Mouse (Mus musculus): ENCODE data around the gene Cct4. TPM values are rescaled to one million over a fixed set of nuclear protein-coding genes. Genes with fewer than 3 reads are reported as not detected.

Cct4 gene
- polyA plus RNA-seq, 1 experiment from 2014 or later, result 271 TPM

DNA sequence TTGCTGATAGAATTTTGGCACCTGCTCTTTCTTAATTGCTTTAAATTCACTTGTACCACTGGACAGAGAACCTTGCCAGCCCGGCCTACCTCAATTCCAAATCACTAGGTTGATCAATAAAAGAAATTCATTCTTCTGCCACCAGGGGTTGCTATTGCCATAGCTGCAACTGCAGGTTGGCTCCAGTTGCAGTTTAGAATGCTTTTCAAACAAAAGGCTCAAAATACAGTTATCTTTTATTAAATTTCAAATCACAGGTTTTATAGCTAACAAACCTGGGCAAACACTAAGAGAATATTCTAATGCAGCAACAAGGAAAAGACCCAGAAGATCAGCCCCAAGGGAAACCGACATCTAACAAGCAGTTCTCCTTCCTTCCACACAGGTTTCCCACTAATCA, 3.0 kb upstream of the Cct4 start:
- H3K27ac ChIP-seq, result no peak overlapping the region
- no peaks in the 10 kb centered on the region for H3K36me3 ChIP-seq
- no peak overlapping the region for H3K4me3 ChIP-seq
- H3K4me1 ChIP-seq, result peaks cover 17% of the 10 kb centered on the region
- no peak overlapping the region for H3K9ac ChIP-seq
- WGBS, result 31% methylated on average over 2 of the region's 2 CpGs
- H3K27me3 ChIP-seq, result no peaks in the 10 kb centered on the region
- H3K4me2 ChIP-seq, result no peak overlapping the region
- no peak for ATAC-seq (ENCODE audit: borderline replicate concordance, extremely low read depth, low FRiP score, low TSS enrichment)
- H3K9me3 ChIP-seq, result no peaks in the 10 kb centered on the region

DNA sequence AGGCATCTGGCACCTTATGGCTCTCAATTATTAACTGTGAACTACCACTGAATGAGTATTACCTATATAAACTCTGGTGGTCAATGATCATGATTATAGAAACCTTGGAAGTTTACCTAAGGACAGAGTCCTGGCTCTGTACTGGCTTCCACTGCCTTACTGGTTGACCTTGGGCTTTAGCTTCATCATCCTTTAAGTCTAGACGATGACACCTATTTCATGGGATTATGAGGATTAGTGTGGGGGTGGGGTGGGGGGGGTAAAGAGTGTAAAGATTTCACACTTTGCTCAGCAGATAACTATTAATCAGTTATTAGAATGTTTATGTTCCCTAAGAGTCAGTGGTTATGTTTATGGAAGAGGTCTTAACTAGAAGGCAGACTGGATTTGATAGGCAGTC, 533 bp upstream of the Cct4 start:
- H3K4me1 ChIP-seq, result peaks cover 15% of the 10 kb centered on the region
- peaks cover 15% of the 10 kb centered on the region for H3K36me3 ChIP-seq
- 28% methylated on average over 1 of the region's 1 CpGs for WGBS
- H3K27me3 ChIP-seq, result no peaks in the 10 kb centered on the region
- peak overlapping the region; percentile 71; the same call in 1 of the 2 replicates for H3K9ac ChIP-seq
- no peaks in the 10 kb centered on the region for H3K9me3 ChIP-seq
- H3K27ac ChIP-seq, result peak overlapping the region; percentile 84
- ATAC-seq (ENCODE audit: borderline replicate concordance, extremely low read depth, low FRiP score, low TSS enrichment), result no peak
- H3K4me3 ChIP-seq, result peak overlapping the region; percentile 67
- H3K4me2 ChIP-seq, result peak overlapping the region; percentile 57

DNA sequence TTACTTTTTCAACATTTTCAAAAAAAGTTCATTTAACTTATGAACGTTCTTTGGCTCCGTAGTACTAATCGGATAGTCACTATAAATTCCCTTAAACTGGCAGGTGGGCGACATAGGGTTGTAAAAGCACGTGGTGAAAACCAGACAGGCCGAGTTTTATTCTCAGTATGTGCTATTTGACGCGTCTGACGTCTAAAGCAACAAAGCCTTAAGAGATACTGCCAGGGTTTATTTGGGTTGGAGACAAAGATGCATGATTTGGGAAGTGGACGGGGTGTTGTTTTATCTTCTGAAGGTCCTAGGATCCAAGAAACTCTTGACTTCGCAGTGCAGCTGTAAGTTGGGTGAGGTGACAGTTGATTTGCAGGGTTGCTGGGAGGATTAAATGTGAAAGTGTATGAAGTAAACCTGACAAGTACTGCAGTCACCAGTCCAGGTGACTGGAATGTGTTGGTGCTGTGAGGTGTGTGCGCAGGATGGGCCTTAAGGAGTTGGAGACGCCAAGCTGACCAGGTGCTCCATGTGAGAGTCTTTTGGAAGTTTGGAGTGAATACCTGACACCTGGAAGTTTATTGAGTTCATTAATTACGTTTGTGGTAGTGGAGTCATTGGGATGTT, 1.0 kb downstream of the Cct4 start:
- Histone ChIP-seq H3K27ac (no peak overlapping the region), H3K4me2 (peak overlapping the region; percentile 71)

DNA sequence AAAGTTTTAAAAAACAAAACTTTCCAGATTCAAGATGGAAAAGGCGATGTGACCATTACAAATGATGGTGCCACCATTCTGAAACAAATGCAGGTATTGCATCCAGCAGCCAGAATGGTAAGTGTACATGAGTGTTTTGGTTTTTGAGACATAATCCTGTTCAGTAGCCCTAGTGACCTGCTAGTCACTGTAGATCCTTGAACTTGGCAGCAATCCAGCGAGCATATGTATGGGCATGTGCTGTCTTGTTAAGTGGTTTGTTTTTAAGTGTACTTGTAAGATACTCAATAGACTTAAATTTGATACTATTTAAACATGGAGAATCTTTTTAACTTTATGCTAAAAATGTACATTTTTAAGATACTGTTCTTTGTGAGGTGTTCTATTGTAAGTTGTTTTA, 4.0 kb downstream of the Cct4 start:
- Histone ChIP-seq H3K9ac (no peak overlapping the region), H3K27me3 (no peaks in the 10 kb centered on the region), H3K36me3 (peaks cover 49% of the 10 kb centered on the region), H3K4me2 (no peak overlapping the region), H3K27ac (no peak overlapping the region), H3K4me3 (no peak overlapping the region), H3K4me1 (peaks cover 11% of the 10 kb centered on the region), H3K9me3 (no peaks in the 10 kb centered on the region)
- 78% methylated on average over 2 of the region's 2 CpGs for WGBS
- ATAC-seq (ENCODE audit: borderline replicate concordance, extremely low read depth, low FRiP score, low TSS enrichment), result no peak

More for the DNA sequence above, 1.0 kb downstream of the Cct4 start:
- Histone ChIP-seq H3K4me3 (peak overlapping the region; percentile 67), H3K36me3 (peaks cover 27% of the 10 kb centered on the region), H3K9ac (peak overlapping the region; percentile 71), H3K4me1 (peaks cover 15% of the 10 kb centered on the region), H3K27me3 (no peaks in the 10 kb centered on the region), H3K9me3 (no peaks in the 10 kb centered on the region)
- no peak for ATAC-seq (ENCODE audit: borderline replicate concordance, extremely low read depth, low FRiP score, low TSS enrichment)
- whole genome bisulfite sequencing, result 4% methylated on average over 14 of the region's 14 CpGs

DNA sequence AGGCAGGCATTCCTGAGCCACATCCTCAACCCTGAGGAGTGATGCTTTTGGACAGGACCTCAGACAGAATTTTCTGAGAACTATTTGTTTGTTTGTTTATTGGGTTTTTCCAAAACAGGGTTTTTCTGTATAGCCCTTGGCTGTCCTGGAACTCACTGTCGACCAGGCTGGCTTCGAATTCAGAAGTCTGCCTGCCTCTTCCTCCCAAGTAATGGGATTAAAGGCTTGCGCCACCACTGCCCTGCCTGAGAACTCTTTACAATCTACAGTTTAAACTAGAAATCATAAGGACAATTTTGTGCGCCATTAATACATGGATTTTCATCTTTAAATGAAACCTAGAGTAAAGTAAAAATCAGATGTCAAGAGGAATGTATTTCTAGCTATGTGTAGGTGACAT, 5.1 kb downstream of the Cct4 start:
- no peak for ATAC-seq (ENCODE audit: borderline replicate concordance, extremely low read depth, low FRiP score, low TSS enrichment)

DNA sequence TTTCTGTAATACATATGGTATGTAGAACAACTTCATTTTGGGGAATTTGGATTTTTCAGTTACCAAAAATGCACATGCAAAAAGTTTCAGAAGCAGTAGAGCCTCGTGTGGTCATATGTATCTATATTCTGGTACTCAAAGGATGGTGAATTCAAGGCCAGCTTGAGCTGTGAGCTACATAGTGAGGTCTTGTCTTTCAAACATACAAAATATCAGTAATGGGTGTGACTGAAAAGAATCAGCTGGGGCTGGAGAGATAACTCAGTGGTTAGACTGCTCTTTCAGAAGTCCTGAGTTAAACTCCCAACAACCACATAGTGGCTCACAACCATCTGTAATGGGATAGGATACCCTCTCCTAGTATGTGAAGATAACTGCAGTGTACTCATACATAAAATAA, 8.0 kb downstream of the Cct4 start:
- no peaks in the 10 kb centered on the region for H3K4me1 ChIP-seq
- no peak overlapping the region for H3K27ac ChIP-seq
- no peak overlapping the region for H3K4me2 ChIP-seq
- WGBS, result 70% methylated on average over 1 of the region's 1 CpGs
- H3K4me3 ChIP-seq, result no peak overlapping the region
- H3K9ac ChIP-seq, result no peak overlapping the region
- no peaks in the 10 kb centered on the region for H3K9me3 ChIP-seq
- ATAC-seq (ENCODE audit: borderline replicate concordance, extremely low read depth, low FRiP score, low TSS enrichment), result no peak
- H3K36me3 ChIP-seq, result peaks cover 79% of the 10 kb centered on the region
- H3K27me3 ChIP-seq, result no peaks in the 10 kb centered on the region

More for the DNA sequence above, 5.1 kb downstream of the Cct4 start:
- H3K9me3 ChIP-seq, result no peaks in the 10 kb centered on the region
- 92% methylated on average over 4 of the region's 4 CpGs for WGBS
- peaks cover 11% of the 10 kb centered on the region for H3K4me1 ChIP-seq
- H3K4me3 ChIP-seq, result no peak overlapping the region
- H3K9ac ChIP-seq, result no peak overlapping the region
- H3K4me2 ChIP-seq, result no peak overlapping the region
- no peak overlapping the region for H3K27ac ChIP-seq
- H3K36me3 ChIP-seq, result peaks cover 61% of the 10 kb centered on the region
- H3K27me3 ChIP-seq, result no peaks in the 10 kb centered on the region

DNA sequence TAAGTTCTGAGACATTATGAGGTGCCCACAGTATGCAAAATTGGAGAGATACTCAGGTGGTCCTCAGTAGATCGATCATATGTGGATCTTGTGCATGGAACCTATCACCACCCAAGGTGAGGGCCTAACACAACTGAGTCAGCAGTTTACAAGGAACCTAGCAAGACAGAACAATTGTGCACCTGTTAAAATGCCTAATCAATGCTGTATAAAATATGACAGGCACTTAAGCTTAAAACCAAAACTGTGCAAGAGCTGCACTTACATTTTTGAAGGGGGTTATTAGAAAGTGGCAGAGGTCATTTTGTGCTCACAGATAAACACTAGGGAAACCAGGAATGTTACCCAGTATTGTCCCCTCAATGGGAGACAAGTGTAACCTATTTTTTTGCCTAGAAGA, 15.0 kb downstream of the Cct4 start:
- Histone ChIP-seq H3K36me3 (peaks cover 44% of the 10 kb centered on the region), H3K27me3 (no peaks in the 10 kb centered on the region), H3K9ac (no peak overlapping the region), H3K4me1 (no peaks in the 10 kb centered on the region), H3K4me2 (no peak overlapping the region), H3K27ac (no peak overlapping the region), H3K4me3 (no peak overlapping the region), H3K9me3 (no peaks in the 10 kb centered on the region)
- no peak for ATAC-seq (ENCODE audit: borderline replicate concordance, extremely low read depth, low FRiP score, low TSS enrichment)
- 86% methylated on average over 1 of the region's 1 CpGs for WGBS

DNA sequence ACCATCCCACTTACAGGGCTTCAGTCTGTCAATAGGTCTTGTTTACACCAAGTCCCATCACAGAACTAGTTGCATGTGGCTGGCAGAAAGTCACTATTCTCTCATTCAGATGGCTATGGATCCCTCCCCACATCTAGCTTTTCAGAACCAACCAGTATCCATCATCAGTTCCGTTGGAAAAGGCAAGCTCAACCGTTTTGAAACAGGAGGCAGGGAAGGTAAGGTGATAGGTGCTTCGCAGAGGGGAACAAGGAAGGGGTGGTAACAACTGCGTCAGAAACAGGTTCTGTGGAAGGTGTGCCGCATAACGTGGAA, 16.8 kb downstream of the Cct4 start:
- Histone ChIP-seq H3K9me3 (no peaks in the 10 kb centered on the region), H3K4me3 (peak overlapping the region; percentile 64), H3K27ac (no peak overlapping the region), H3K36me3 (peaks cover 29% of the 10 kb centered on the region), H3K9ac (peak overlapping the region; percentile 71; the same call in 1 of the 2 replicates), H3K4me2 (peak overlapping the region; percentile 89), H3K4me1 (no peaks in the 10 kb centered on the region), H3K27me3 (no peaks in the 10 kb centered on the region)
- WGBS, result 6% methylated on average over 6 of the region's 6 CpGs
- ATAC-seq (ENCODE audit: borderline replicate concordance, extremely low read depth, low FRiP score, low TSS enrichment), result 0 out of 2 replicates have a peak, but pooled peaks have one; percentile 8

DNA sequence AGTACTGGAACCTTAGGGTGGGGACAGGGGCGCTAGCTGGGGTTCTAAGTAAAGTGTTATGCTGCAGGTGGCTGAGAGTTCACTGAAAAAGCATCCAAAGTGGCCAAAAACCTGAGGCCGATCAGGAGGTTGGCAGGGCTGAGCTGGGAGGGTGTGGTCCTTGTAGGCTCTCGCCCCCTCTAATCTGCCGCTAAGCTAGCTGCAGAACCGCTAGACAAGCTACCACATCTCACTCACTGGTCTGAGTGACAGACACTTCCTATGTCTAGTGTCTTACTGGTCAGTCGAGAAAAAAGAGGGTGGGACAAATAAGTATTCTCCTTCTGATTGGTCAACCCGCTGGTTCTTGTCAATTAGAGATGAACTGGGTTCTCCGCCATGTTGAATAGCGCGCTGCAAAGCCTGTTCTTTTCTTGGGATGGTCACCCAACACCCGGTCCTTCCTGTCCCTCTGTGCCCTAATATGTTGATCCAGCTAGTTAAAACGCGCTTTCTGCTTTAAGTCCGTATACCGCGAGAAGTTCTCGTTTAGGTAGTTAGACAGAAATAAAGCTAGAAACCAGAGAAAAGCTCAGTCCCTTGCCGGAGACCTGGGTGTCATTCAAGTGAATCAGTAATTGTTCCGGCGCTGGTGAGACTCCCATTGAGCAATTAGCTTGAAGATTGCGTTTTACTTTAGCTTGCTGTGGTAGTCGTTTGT, 17.3 kb downstream of the Cct4 start, which contains the start of gene Fam161a:
Gene Fam161a (plus strand): TSS at position 51 of the 700 bp plus-strand sequence.
- H3K27ac ChIP-seq, result peak within 1 kb of the TSS; percentile 89
- peak; percentile 94 for ATAC-seq (ENCODE audit: borderline replicate concordance, extremely low read depth, low FRiP score, low TSS enrichment)
- peak within 1 kb of the TSS; percentile 64 for H3K4me3 ChIP-seq
- H3K9me3 ChIP-seq, result no peaks in the 10 kb centered on the region
- H3K4me1 ChIP-seq, result no peaks in the 10 kb centered on the region
- H3K4me2 ChIP-seq, result peak within 1 kb of the TSS; percentile 89
- H3K36me3 ChIP-seq, result peaks cover 24% of the 10 kb centered on the region
- H3K9ac ChIP-seq, result peak within 1 kb of the TSS; percentile 71
- no peaks in the 10 kb centered on the region for H3K27me3 ChIP-seq
- WGBS, result under 1% methylated on average over 22 of the region's 22 CpGs

DNA sequence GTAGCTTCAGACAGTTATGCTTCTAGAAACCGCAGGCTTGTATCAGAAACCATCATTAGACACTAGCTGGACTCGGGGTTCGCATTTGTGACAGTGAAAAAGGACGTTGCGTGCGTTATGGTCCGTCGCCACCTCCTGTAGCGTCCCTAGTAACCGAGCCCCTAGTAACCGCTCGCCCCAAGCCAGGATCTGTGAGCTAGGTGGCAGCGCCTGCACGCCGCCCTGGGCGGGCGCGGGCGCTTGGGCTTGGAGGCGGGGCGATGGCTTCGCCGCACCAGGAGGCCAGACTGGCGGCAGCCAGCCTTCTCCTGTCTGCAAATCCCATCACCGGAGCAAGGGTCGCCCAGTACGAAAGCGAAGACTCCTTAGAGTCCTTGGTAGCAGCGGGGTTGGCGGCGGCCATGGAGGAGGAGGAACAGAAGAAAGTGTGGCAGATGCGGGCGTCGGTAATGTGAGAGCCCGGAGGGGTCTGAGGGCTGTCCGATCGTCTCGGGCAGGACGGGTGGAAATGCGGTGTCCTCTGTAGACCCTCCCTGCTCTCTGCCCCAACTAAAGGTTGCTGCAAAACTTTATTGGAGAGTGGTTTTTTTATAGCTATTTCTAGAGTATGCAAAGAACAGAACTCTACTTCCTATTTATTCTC, 18.0 kb downstream of the Cct4 start:
- Histone ChIP-seq H3K4me2 (peak overlapping the region; percentile 89), H3K27me3 (no peaks in the 10 kb centered on the region), H3K4me3 (peak overlapping the region; percentile 64), H3K27ac (peak overlapping the region; percentile 89), H3K4me1 (no peaks in the 10 kb centered on the region), H3K36me3 (peaks cover 22% of the 10 kb centered on the region), H3K9ac (peak overlapping the region; percentile 71), H3K9me3 (no peaks in the 10 kb centered on the region)
- under 1% methylated on average over 40 of the region's 40 CpGs for WGBS
- ATAC-seq (ENCODE audit: borderline replicate concordance, extremely low read depth, low FRiP score, low TSS enrichment), result peak; percentile 97

DNA sequence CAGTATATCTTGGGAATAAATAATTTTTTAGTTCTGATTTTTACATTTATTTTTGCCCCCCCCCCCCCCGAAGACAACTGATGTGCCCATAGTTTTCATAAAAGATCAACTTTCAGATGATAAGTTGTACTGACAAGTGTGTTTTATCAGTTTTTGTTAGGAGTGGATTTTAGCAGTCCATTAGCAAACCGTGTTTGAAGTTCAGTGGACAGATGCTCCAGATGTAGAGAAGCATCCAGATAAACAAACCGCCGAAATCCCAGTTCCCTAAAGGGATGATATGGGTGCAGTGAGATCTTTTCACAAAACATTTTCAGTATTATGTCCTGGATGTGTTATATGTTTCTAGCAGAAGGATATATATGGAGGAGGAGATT, 18.5 kb downstream of the Cct4 start:
- Histone ChIP-seq H3K4me1 (no peaks in the 10 kb centered on the region), H3K4me2 (peak overlapping the region; percentile 89), H3K27ac (peak overlapping the region; percentile 89; the same call in 1 of the 2 replicates), H3K9ac (0 out of 2 replicates have a peak overlapping the region, but pooled peaks have one; percentile 71), H3K4me3 (peak overlapping the region; percentile 64), H3K27me3 (no peaks in the 10 kb centered on the region), H3K9me3 (no peaks in the 10 kb centered on the region), H3K36me3 (peaks cover 17% of the 10 kb centered on the region)
- ATAC-seq (ENCODE audit: borderline replicate concordance, extremely low read depth, low FRiP score, low TSS enrichment), result no peak
- 9% methylated on average over 4 of the region's 4 CpGs for WGBS

DNA sequence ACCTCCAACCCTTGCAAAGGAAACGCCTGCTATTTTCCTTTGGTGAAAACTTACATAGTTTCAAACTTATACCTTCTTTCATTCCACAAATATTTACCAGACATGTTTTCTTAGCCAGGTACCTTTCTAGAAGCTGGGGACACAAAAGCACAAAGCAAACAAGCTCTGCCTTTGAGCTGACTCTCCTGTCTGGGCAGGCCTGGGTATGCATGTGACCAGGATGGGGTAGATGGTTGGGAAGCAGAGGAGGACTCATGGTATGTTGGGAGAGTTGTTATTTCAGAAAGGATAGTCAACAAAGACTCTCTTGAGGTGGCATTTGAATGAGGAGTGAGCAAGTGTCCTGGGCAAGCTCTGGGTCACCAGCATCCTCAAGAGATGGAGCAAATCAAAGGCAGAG, 22.8 kb downstream of the Cct4 start:
- Histone ChIP-seq H3K4me3 (no peak overlapping the region), H3K4me1 (no peaks in the 10 kb centered on the region), H3K27ac (no peak overlapping the region), H3K9ac (no peak overlapping the region), H3K27me3 (no peaks in the 10 kb centered on the region), H3K4me2 (no peak overlapping the region), H3K36me3 (no peaks in the 10 kb centered on the region), H3K9me3 (no peaks in the 10 kb centered on the region)
- 51% methylated on average over 1 of the region's 1 CpGs for WGBS
- no peak for ATAC-seq (ENCODE audit: borderline replicate concordance, extremely low read depth, low FRiP score, low TSS enrichment)

Data from lung, embryonic 15.5 days (tissue).